Mouse (Mus musculus) embryonic facial prominence, embryonic 13.5 days (tissue): Measurements from ENCODE around the gene Syna. TPM values are rescaled to one million over a fixed set of nuclear protein-coding genes. Genes with fewer than 3 reads are reported as not detected.

Experiments used
- ATAC-seq: fragments of 200-750 bp; cut with Nextera tagmentation; 2 replicates; pipeline ENCODE4 v1.8.0; 2017; ENCODE audit warnings: low read depth; ENCODE audit not compliant: insufficient number of reproducible peaks, insufficient read depth, low FRiP score, low TSS enrichment
- H3K27ac ChIP-seq: fragments of 300-500 bp; sonication (generic); 2 replicates; pipeline ENCODE4 v1.5.1; 2015; ENCODE audit warnings: moderate library complexity, mild to moderate bottlenecking, inconsistent platforms
- H3K27me3 ChIP-seq: fragments of 300-500 bp; sonication (generic); 2 replicates; pipeline ENCODE4 v1.6.1; 2015; ENCODE audit warnings: mild to moderate bottlenecking, inconsistent platforms
- H3K36me3 ChIP-seq: fragments of 300-500 bp; sonication (generic); 2 replicates; pipeline ENCODE4 v1.6.1; 2015; ENCODE audit warnings: mild to moderate bottlenecking, inconsistent platforms
- H3K4me1 ChIP-seq: fragments of 300-500 bp; sonication (generic); 2 replicates; pipeline ENCODE4 v1.6.1; 2015; ENCODE audit warnings: inconsistent platforms
- H3K4me2 ChIP-seq: fragments of 300-500 bp; sonication (generic); 2 replicates; pipeline ENCODE4 v1.6.1; 2015; ENCODE audit warnings: moderate library complexity, mild to moderate bottlenecking, inconsistent platforms
- H3K4me3 ChIP-seq: fragments of 300-500 bp; sonication (generic); 2 replicates; pipeline ENCODE4 v1.5.1; 2015; ENCODE audit warnings: mild to moderate bottlenecking, inconsistent platforms
- H3K9ac ChIP-seq: fragments of 300-500 bp; sonication (generic); 2 replicates; pipeline ENCODE4 v1.6.1; 2015; ENCODE audit warnings: mild to moderate bottlenecking, inconsistent platforms
- H3K9me3 ChIP-seq: fragments of 300-500 bp; sonication (generic); 2 replicates; pipeline ENCODE4 v1.6.1; 2016; ENCODE audit warnings: inconsistent platforms
- WGBS: fragments of 180-500 bp; shearing (Covaris S2); methylation state at CpG from one replicate; pipeline ENCODE4 v1.1.7; 2015; ENCODE audit warnings: mixed read lengths; 5-methylcytosine and 5-hydroxymethylcytosine counted together
- polyA plus RNA-seq: library from polyadenylated mRNA; unstranded; fragments of >200 nt; fragmentation: Nextera tagmentation; extraction: Ambion mirVana; gene quantifications from 2 replicates; pipeline ENCODE4 v1.2.1, GENCODE M21; 2015

The Syna gene
- polyA plus RNA-seq, 1 experiment from 2014 or later = 0.10 TPM

DNA sequence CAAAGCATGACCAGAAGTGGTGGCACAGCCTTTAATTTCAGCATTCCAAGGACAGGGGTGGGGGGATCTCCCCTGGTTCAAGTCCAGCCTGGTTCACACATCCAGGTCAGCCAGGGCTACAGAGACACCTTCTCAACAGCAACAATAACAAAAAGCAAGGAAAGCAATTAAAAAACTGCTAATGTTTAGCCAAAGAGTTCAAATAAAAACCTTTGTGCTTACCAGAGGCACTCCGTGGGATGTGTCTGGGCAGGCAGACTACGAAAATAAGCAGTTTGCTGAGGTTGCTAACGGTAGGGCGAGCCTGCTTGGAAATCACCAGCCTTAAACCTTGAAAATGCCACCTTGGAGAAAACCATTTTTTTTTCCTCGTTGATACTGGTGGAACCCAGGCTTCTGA is 21.2 kb upstream of the Syna start, which contains the start of gene Rfc2:
Gene Rfc2, plus strand, starts transcription at position 221 of the 400 bp plus-strand sequence.
- WGBS = 75% methylated on average over 5 of the region's 5 CpGs
- no peak for ATAC-seq
- Histone ChIP-seq H3K4me3 (no peak within 1 kb of the TSS), H3K4me2 (no peak within 1 kb of the TSS), H3K36me3 (0 out of 2 replicates have a peak, but pooled peaks cover under 1% of the 10 kb centered on the region), H3K27ac (peak within 1 kb of the TSS; percentile 30; the same call in 1 of the 2 replicates), H3K4me1 (peaks cover 13% of the 10 kb centered on the region), H3K9me3 (no peaks in the 10 kb centered on the region), H3K9ac (no peak within 1 kb of the TSS), H3K27me3 (no peaks in the 10 kb centered on the region)

GRCm38 (mm10) chr5:134579135-134579534 is 19.2 kb upstream of the Syna start:
- H3K27me3 ChIP-seq = no peaks in the 10 kb centered on the region
- no peak overlapping the region for H3K9ac ChIP-seq
- H3K4me3 ChIP-seq = no peak overlapping the region
- no peaks in the 10 kb centered on the region for H3K9me3 ChIP-seq
- peaks cover 11% of the 10 kb centered on the region for H3K4me1 ChIP-seq
- ATAC-seq = no peak
- 69% methylated on average over 3 of the region's 3 CpGs for WGBS
- H3K36me3 ChIP-seq = no peaks in the 10 kb centered on the region
- H3K27ac ChIP-seq = no peak overlapping the region
- no peak overlapping the region for H3K4me2 ChIP-seq

DNA sequence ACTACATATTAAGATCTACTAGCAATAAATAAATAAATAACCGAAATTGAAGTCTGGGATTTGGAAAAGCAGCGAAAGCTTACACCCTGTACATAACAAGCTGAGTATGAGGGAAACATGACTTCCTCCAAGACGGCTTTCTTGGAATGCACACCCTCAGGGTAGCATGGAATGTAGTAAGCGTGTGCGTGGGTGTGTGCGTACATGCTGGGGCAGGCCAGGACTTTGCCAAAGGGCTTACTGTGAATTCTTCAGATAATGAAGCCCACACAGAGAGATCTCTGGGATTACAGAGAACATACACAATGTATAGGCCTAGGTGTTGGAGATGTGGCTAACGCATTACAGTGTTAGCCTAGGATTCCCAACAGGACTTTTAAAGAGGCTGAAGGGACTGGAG is 17.6 kb upstream of the Syna start:
- Histone ChIP-seq H3K4me3 (no peak overlapping the region), H3K4me2 (no peak overlapping the region), H3K27ac (peak overlapping the region; percentile 18; the same call in 1 of the 2 replicates), H3K4me1 (peaks cover 6% of the 10 kb centered on the region), H3K9ac (no peak overlapping the region), H3K9me3 (no peaks in the 10 kb centered on the region), H3K27me3 (no peaks in the 10 kb centered on the region), H3K36me3 (no peaks in the 10 kb centered on the region)
- WGBS = 63% methylated on average over 7 of the region's 7 CpGs
- ATAC-seq = no peak

DNA sequence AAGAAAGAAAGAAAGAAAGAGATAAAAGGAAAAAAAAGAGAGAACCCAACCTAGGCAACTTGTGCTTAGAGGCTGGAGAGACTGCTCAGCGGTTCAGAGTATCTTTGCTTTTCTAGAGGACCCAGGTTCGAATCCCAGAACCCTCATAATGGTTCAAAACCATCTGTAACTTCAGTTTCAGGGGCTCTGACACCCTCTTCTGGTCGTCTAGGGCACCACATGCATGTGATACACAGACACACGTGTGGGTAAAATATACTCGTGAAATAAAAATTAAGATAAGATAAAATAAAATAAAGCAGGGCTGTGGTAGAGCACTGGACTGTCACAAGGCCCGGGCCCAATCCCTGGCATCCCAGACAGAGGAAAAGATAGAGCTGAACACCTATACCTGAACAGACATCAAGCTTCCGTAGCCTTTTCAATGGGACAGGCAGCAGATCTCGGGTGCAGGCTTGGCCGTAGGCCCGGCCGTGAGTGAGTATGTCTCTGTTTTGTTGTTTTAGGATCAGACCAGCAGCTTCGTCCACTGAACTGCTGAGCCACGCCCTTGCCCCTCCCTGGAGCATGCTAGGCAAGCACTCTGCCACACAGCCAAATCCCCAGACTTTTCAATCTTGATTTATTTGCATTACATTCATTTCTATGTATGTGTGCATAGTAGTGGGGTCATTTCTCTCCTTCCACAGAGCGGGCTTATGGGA is 16.7 kb upstream of the Syna start:
- 71% methylated on average over 14 of the region's 14 CpGs for WGBS
- no peak for ATAC-seq
- H3K9ac ChIP-seq = no peak overlapping the region

GRCm38 (mm10) chr5:134575833-134576232 is 15.9 kb upstream of the Syna start:
- H3K4me2 ChIP-seq = no peak overlapping the region
- H3K9ac ChIP-seq = no peak overlapping the region
- ATAC-seq = no peak
- no peaks in the 10 kb centered on the region for H3K36me3 ChIP-seq
- H3K27me3 ChIP-seq = no peaks in the 10 kb centered on the region
- H3K27ac ChIP-seq = no peak overlapping the region
- no peak overlapping the region for H3K4me3 ChIP-seq
- H3K4me1 ChIP-seq = peaks cover 11% of the 10 kb centered on the region
- H3K9me3 ChIP-seq = no peaks in the 10 kb centered on the region
- 95% methylated on average over 5 of the region's 5 CpGs for WGBS

More for the DNA sequence above, 16.7 kb upstream of the Syna start:
- no peak overlapping the region for H3K4me3 ChIP-seq
- no peaks in the 10 kb centered on the region for H3K27me3 ChIP-seq
- no peak overlapping the region for H3K4me2 ChIP-seq
- H3K9me3 ChIP-seq = no peaks in the 10 kb centered on the region
- H3K36me3 ChIP-seq = no peaks in the 10 kb centered on the region
- H3K27ac ChIP-seq = no peak overlapping the region; the same call in 1 of the 2 replicates
- peaks cover 11% of the 10 kb centered on the region for H3K4me1 ChIP-seq

GRCm38 (mm10) chr5:134572508-134573214 is 12.7 kb upstream of the Syna start:
- H3K9ac ChIP-seq = peak overlapping the region; percentile 72
- H3K4me3 ChIP-seq = peak overlapping the region; percentile 55
- no peaks in the 10 kb centered on the region for H3K36me3 ChIP-seq
- H3K27ac ChIP-seq = peak overlapping the region; percentile 85
- 36% methylated on average over 10 of the region's 10 CpGs for WGBS
- no peaks in the 10 kb centered on the region for H3K9me3 ChIP-seq
- H3K4me2 ChIP-seq = peak overlapping the region; percentile 81
- no peaks in the 10 kb centered on the region for H3K27me3 ChIP-seq
- ATAC-seq = no peak
- H3K4me1 ChIP-seq = peaks cover 25% of the 10 kb centered on the region

DNA sequence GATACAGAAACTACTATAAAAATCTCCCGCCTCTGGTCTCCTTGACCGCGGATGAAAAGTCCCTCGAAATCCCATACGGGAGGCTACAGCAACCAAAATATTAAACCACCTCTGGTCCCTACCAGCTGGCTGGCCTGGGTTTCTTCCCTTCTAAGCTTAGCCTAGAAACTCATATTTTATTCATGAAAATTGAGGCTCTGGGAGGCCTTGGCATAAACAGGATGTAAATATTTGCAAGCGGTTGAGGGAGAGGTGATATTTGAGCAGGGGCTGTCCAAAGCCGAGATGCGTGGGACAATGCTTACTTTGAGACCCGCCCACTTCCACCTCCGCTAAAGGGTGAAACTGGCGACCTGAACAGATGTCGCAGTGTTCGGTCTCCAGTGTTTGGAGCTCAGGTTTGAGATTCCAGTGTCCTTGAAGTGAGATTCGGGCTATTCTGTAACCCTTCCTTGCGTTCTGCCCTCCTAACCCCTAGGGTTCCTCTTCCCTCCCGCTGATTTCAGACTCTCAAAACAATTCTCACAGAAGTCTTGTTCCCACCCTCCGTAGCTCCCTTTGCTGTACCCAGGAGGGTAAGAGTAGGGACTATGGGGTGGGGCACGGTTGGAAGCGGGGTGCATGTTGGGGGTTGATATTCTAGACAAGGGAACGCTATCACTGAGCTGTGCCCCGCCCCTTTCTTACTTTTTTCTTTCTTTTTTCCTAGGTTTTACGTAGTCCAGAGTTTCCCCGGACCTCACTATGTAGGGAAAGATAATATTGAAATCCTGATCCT is 11.9 kb upstream of the Syna start:
- H3K4me2 ChIP-seq = peak overlapping the region; percentile 81
- H3K4me3 ChIP-seq = peak overlapping the region; percentile 55
- H3K9me3 ChIP-seq = no peaks in the 10 kb centered on the region
- peaks cover 25% of the 10 kb centered on the region for H3K4me1 ChIP-seq
- H3K36me3 ChIP-seq = no peaks in the 10 kb centered on the region
- 1% methylated on average over 23 of the region's 23 CpGs for WGBS
- peak overlapping the region; percentile 72 for H3K9ac ChIP-seq
- H3K27me3 ChIP-seq = no peaks in the 10 kb centered on the region
- peak overlapping the region; percentile 85 for H3K27ac ChIP-seq
- ATAC-seq = peak; percentile 53; the same call in 1 of the 2 replicates

- H3K4me3 ChIP-seq = no peak overlapping the region
- H3K9me3 ChIP-seq = no peaks in the 10 kb centered on the region
- no peak overlapping the region for H3K4me2 ChIP-seq
- H3K4me1 ChIP-seq = peaks cover 25% of the 10 kb centered on the region
- peak overlapping the region; percentile 73 for H3K27ac ChIP-seq
- H3K36me3 ChIP-seq = no peaks in the 10 kb centered on the region
- H3K27me3 ChIP-seq = no peaks in the 10 kb centered on the region
- ATAC-seq = no peak
- no peak overlapping the region for H3K9ac ChIP-seq
- WGBS = 35% methylated on average over 8 of the region's 8 CpGs
Measured at GRCm38 (mm10) chr5:134568964-134569491, 9.1 kb upstream of the Syna start.

GRCm38 (mm10) chr5:134568030-134568429 is 8.1 kb upstream of the Syna start:
- H3K4me3 ChIP-seq = no peak overlapping the region
- H3K27me3 ChIP-seq = no peaks in the 10 kb centered on the region
- H3K4me1 ChIP-seq = peaks cover 24% of the 10 kb centered on the region
- no peaks in the 10 kb centered on the region for H3K36me3 ChIP-seq
- 74% methylated on average over 3 of the region's 3 CpGs for WGBS
- ATAC-seq = no peak
- H3K9ac ChIP-seq = no peak overlapping the region
- no peak overlapping the region for H3K4me2 ChIP-seq
- no peaks in the 10 kb centered on the region for H3K9me3 ChIP-seq
- H3K27ac ChIP-seq = peak overlapping the region; percentile 73; the same call in 1 of the 2 replicates

- no peak overlapping the region for H3K9ac ChIP-seq
- H3K9me3 ChIP-seq = no peaks in the 10 kb centered on the region
- no peaks in the 10 kb centered on the region for H3K36me3 ChIP-seq
- no peaks in the 10 kb centered on the region for H3K27me3 ChIP-seq
- no peak overlapping the region for H3K27ac ChIP-seq
- no peak overlapping the region for H3K4me3 ChIP-seq
- no peak overlapping the region for H3K4me2 ChIP-seq
- peaks cover 18% of the 10 kb centered on the region for H3K4me1 ChIP-seq
- ATAC-seq = no peak
- WGBS = 78% methylated on average over 4 of the region's 4 CpGs
Measured at GRCm38 (mm10) chr5:134567445-134567844, 7.5 kb upstream of the Syna start.

GRCm38 (mm10) chr5:134565696-134566095 is 5.7 kb upstream of the Syna start:
- WGBS = 92% methylated on average over 6 of the region's 6 CpGs
- Histone ChIP-seq H3K27me3 (no peaks in the 10 kb centered on the region), H3K27ac (no peak overlapping the region), H3K4me3 (no peak overlapping the region), H3K36me3 (no peaks in the 10 kb centered on the region), H3K4me1 (peaks cover 14% of the 10 kb centered on the region), H3K9me3 (no peaks in the 10 kb centered on the region), H3K4me2 (no peak overlapping the region), H3K9ac (no peak overlapping the region)
- no peak for ATAC-seq
